Mouse (Mus musculus): Measurements from ENCODE around the gene Rnf149.

The Rnf149 gene

DNA sequence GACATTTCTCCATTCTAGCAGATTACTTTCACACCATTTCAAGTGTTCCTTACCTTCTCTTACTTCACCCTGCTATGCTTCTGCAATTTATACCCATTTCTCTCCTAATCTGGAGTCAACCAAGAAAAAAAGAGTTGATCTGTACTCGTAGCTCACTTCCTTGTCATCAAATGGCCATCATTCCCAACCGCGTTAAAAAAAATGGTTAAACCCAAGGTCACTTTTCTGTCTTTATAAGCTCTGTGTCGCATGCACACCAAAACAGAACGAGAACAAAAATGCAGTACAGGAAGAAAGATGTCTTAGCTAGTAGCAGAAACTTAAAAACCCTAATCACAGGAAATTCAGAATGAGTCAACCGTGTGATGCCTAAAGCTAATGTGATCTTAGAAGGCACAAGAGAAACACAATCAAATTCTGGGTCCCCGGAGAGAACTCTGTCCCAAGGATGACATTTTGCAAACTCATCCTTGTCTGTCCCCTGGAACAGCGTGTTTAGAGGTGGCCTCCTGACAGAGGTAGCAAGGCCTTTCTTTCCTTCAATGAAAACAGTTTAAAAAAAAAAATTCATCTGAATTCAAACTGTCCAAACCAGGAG, 1.3 kb downstream of the Rnf149 start:
- in situ Hi-C loops (cut with MboI): no loop called here

DNA sequence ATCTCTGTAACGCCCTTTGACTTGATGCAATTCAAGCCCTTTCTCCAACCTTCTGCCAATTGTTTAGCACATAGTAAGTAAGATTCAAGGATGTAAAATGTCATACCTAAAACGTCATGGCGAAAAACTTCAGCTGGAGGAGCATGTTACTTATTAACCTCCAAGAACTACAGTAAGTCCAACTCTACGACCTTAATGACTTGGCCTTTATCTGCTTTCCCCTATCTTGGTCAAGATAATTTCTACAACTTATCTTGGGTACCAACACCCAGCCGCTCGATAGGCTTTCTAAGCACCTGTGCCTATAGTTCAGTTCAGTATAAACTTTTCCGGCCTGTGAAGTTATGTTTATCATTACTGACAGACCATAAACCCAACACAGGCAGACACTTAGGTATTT, 3.3 kb downstream of the Rnf149 start:
- in situ Hi-C loops (cut with MboI): no loop called here

DNA sequence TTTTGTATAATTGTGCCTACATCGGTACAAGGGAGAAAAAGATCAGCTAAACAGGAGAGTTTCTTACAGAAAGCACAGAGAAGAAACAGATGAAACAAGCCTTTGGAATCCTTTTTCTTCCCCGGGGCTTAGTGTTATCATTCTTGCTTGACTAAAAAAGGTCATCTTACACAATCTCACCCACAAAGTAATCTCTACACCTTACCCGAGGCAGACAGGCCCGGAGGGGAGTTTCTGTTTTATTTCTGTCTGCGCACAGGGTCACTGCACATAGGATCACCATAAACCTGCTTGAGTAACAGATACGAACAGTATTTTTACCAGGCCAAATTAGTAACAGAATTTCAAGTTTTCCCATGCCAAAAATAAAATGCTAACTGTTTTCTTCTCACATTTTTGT, 5.6 kb downstream of the Rnf149 start:
- in situ Hi-C loops (cut with MboI): no loop called here

DNA sequence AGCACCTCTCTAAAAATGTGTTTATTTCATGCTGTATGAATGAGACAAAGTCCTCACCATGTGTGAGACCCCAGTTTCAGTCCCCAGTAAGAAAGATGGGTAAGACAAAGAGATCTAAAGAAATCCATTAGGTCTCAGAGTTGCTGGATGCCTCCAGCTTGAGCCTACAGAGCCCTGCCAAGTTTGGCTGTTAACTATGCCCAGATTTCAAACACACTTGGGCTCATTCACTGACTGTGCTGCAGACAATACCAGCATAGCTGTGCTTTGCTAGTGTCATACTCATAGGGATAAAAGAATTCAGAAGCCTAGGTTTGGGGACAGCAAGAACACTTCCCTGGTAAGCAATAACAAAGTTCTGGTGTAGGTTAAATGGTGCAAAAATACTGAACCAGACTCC, 9.1 kb downstream of the Rnf149 start:
- in situ Hi-C loops (cut with MboI): no loop called here

DNA sequence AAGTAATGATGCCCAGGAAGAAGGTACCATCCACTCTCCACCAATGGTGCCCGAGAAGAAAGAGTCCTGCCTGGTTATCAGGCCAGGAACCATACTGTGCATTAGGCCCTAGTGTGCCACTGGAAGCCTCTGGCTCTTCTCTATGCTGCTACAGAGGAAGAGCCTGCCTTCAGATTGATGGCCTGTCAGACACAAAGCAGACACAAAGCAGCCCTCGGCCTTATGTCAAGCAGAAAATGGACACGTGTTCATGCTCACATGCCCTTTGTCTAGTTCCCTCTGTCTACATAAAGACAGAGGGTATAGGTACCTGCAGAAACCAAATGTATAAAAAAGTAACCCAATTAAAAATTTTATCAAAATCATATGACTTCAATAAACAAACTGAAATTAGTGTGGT, 12.6 kb downstream of the Rnf149 start:
- in situ Hi-C loops (cut with MboI): no loop called here

DNA sequence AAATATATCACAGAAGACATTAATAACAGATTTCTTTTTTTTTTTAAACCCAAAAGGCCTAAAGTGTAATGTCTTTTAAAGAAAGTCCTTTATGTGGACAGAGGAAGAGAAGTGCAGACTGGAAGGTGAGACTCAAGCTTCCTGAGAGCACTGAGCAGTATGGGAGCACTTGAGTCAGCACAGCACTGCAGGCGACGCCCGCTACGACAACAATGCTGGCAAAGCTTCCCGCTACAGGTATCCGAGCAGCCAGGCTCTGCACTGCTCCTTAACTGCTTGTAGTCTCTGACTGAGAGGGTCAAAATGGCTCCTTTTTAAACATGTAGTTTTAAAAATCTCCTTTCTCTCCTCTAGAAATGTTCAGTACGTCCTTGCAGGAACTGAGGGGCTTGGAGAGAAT, 14.0 kb downstream of the Rnf149 start:
- in situ Hi-C loops (cut with MboI): no loop called here

DNA sequence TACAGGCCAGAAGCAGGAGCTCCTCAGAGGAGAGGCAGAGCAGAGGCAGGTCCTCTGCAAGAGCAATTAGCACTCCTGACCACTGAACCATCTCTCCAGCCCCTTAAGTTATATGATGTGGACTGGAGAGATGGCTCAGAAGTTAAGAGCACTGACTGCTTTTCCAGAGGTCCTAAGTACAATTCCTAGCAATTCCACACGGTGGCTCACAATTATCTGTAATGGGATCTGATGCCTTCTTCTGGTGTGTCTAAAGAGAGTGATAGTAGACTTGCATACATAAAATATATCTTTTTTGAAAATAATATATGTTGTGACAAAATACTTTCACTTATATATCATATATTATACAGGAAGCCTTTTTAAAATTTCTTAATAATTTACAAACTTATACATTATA, 15.3 kb downstream of the Rnf149 start:
- in situ Hi-C loops (cut with MboI): no loop called here

DNA sequence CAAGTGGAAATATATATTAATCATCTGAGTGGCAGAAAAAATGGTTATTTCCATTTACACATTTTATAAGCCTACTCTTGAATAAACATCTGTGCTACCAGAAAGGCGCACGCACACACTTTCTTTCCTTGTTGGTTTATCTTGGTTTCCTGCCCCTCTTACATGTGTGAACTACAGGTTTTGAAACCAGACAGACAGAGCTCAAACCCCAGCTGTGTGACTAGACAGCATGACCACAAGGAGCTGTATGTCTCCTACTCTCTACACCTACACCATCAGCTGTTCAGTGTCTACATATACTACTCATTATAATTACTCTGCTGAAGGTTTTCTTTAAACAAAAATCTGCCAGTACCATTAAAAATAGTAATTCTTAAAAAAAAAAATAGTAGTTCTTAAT, 18.2 kb downstream of the Rnf149 start:
- in situ Hi-C loops (cut with MboI): no loop called here

DNA sequence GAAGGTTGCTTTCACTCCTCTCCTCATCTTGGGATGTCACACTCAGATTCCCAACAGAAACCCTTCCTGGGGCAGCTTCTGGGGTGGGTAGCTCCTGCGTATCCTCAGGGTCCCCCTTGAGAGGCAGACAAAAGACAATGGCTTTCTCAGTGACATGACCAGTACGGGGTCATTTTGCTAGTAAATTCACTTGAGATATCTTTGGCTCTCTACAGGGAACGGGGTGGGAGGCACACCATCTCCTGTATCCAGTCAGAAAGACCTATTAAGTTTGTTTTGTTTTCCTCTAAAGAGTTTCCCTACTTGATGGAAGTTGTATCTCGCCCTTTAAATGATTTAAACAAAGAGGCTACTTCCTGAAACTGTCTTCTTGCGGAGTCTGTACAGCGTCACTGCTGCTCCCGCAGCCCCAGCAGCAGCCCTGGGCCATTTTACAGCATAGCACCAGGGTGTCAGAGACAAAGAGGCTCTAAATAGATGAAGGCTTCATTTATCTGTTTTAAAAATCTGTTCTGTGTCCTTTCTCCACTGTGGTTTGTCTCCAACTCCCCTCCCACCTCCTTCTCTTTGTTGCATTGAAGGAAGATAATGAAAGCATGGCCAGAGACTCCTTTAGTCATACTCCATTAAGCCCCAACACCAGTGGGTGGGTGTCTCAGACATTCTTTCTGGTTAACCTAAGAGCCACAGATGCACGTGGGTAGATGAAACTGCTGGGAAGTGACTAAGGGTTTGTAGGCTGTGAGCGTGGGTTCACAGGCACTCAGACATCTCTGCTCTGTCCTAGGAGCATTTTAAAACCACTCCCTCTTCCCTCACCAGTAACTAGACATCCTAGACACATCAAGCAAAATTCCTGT, 21.4 kb downstream of the Rnf149 start:
- in situ Hi-C loops (cut with MboI): no loop called here

DNA sequence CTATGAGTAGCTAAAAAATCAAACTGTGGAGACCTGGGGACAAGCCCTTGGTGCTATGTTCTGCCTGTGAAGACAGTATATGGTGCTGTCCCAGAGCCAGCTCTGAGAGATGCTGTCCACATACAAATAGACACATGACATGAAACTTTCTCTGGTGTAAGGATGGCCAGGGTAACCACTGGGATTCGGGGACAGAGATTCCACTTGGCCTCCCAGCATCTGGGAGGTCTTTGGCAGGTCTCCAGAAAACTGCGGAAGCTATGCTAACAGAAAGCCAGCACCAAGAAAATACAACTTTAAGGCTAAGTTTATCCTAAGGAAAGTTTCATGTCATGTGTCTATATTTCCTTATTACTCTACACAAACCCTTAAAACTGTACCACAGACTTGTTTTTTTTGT, 27.4 kb downstream of the Rnf149 start:
- in situ Hi-C loops (cut with MboI): no loop called here

DNA sequence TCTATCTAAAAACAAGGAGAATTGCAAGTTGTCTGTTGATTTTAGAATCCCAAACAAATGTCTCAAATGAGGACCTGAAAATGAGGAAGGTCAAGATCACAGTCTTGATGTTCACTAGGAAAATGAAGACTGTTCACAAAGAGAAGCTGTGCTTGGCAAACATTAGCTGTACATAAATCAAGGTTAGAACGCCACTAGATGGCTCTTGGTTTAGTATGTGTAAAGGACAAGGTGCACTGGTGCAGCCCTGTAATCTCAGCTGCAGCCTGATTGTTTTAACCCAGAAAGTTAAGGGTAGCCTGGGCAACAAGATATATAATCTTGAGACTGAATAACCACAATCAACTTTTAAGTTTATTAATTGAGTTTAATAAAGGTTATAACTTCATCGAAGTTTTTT, 30.0 kb downstream of the Rnf149 start:
- in situ Hi-C loops (cut with MboI): no loop called here

DNA sequence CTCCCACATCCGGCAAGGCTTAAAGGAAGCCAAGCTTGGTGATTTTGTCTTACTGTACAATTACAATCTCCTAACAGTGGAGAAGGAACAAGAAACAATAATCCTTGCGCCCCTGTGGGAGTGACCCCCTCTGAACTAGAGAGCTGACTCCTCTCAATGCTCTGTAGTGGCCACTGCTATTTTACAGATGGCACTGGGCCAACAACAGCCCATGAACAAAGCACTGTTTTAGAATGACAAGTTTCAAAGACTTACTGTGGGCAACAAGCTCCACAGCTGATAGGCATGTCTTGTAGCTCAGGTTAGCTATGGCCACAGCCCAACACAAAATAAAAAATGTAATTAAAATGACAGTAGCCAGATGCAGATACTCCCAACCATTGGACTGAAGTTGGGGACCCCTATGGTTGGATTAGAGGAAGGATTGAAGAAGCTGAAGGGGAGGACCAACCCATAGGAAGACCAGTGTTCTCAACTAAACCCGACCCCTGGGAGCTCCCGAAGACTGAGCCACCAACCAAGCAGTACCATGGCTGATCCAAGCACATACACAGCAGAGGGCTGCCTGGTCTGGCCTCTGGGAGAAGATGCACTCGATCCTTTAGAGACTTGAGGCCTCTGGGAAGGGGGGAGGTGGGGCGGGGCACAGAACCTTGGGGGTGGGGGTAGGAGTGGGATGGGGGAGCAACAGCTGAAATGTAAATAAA, 30.9 kb downstream of the Rnf149 start:
- in situ Hi-C loops (cut with MboI): no loop called here

DNA sequence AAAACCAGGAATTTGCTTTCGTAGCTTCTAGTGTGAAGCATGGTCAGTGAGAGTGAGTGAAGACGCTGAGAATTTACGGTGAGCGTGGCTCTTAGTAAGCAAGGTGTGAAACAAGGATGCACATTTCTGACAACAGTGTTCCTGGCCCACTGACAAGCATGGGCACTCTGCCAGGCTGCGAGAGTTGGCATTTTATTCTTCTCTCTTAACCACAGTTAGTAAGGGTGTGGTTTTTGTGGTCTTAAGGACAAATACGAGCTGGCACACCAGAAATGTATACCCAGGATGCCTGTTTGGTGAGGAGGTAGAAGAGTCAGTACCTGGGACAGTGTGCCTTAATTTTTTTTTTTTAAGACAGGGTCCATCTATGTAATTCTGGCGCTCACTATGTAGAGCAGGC, 31.6 kb downstream of the Rnf149 start:
- in situ Hi-C loops (cut with MboI): no loop called here

DNA sequence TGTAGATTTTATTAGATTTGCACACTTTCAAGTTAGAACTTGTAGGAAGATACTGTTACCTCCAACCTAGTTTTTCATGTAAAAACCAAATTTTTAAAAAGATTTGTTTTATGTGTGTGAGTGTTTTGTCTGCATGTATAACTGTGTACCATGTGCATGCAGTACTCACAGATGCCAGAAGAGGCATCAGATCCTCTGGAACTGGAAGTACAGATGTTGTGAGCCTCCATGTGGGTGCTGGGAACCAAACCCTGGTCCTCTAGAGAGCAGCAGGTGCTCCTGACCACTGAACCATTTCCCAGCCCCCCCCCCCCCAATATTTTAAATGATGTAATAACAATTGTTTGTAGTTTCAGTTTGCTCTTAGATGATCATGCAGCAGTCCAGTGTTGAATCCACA, 36.6 kb downstream of the Rnf149 start:
- in situ Hi-C loops (cut with MboI): no loop called here

DNA sequence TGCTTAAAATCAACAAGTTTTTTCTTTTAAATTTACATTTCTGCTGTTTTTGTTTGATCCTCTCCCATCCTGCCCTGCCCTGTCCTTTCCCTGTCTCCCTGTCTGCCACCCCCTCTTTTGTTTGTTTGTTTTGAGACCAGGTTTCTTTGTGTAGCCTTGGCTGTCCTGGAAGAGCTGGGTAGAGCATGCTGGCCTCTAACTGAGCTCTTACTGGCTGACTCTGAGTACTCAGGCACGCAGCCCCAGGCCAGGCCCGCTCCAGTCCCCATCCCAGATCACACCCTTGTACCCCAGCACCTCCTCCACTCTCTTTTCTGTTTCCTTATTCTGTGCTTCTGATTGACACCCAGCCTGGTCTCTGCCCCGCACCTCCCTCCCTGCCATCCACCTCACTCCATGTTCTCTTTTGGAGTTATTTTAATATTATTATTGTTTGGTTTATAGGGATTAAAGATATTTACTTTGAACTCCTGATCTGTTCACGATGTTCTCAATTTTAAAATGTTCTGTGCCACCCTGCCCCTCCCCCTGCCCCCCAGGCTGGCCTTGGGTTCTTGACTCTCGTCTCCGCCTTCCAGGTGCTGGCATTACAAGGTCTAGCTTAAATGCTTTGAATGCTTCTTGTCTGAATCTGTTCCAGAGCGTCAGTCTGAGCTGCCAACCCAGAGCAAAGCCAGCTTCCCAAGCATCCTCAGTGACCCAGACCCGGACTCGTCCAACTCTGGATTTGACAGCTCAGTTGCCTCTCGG, 39.4 kb downstream of the Rnf149 start:
- in situ Hi-C loops (cut with MboI): no loop called here

DNA sequence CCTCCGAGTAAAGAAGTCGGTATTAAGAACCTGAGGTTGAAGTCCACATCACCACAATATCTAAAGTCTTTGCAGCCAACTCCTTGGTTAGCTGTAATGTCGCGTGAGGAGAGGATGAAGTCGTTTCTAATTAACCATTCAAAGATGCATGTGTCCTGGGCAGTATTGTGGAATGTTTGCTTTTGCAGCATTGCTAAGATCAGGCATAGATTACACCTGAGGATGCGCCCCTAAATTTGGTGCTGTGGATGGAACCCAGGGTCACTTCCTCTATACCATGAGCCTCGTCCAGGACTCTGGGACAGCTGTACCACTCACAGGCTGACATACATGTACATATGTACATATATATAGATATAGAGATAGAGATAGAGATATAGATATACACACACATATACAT, 40.5 kb downstream of the Rnf149 start:
- in situ Hi-C loops (cut with MboI): no loop called here

DNA sequence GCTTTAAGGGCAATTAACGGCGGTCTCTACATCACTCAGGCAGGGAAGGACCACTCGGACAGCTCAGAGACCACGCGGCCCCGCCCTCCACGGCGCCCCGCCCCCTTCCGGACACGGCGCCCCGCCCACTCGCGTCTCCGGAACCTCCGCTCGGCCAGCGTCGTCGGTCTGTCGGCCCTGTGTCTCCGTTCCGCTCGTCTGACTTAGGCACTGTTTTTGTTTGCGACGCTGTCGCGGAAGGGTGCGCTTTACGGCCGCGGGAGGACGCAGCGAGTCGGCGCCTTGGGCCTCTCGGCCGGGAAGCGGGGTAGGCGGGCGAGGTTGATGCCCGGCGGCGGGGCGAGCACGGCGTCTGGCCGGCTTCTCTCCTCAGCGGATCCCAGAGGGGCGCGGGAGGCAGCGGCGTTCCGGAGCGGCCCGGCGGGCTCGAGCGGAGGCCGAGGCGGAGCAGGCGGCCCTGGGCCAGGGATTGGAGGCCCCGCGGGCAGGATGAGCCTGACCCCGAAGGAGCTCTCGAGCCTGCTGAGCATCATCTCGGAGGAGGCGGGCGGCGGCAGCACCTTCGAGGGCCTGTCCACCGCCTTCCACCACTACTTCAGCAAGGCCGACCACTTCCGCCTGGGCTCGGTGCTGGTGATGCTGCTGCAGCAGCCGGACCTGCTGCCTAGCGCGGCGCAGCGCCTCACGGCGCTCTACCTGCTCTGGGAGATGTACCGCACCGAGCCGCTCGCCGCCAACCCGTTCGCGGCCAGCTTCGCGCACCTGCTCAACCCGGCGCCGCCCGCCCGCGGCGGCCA, 41.5 kb downstream of the Rnf149 start:
- in situ Hi-C loops (cut with MboI): no loop called here

DNA sequence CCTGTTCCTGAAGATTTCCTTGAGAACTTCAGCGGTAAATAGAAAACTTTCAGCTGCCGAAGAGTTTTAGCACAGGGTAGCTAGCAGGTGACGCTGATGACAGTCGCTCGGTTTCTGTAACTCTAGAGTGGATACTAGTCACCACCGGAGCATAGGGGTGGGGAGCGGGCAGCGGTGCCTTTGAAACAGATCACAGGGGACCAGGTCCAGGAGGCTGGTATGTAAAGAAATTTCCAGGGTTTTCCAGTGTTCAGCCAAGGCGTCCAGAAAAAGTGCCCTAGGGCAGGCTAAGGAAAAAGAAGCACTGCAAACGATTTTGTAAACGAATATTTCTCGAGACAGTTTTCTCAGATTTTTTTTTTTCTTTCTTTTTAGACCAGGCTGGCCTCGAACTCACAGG, 42.4 kb downstream of the Rnf149 start, which contains the start of gene Cnot11:
Cnot11 (plus strand) TSS at position 162 of the 400 bp plus-strand sequence.
- in situ Hi-C loops (cut with MboI): no loop called here

DNA sequence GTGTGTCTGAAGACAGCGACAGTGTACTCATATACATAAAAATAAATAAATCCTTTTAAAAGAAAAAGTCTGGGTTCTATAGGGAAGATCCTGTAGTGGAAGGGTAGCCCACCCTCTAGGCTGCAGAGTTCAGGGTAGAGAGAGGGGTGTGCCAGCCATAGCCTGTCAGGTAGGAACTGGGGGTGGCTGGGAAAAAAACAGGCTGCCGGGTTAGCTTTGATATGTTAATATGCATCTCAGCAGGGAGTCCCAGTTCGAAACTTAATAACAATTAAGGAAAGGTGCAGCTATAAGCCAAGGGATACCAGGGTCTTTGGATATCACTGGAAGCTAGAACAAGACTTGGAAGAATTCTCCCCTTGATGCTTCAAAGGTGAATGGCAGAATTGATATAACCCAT, 43.3 kb downstream of the Rnf149 start:
- in situ Hi-C loops (cut with MboI): no loop called here

DNA sequence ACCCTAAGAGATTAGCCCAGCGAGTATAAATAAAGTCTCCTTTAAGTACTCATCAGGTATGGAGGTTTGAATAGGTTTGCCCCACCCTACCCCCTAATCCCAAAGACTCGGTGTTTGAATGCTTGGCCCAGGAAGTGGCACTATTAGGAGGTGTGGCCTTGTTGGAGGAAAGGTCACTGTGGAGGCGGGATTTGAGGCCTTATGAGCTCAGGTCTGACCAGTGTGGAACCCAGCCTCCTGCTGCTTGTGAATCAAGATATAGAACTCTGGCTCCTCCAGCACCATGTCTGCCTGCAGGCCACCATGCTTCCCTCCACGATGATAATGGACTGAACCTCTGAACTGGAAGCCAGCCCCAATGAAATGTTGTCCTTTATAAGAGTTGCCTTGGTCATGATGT, 46.2 kb downstream of the Rnf149 start:
- in situ Hi-C loops (cut with MboI): no loop called here

DNA sequence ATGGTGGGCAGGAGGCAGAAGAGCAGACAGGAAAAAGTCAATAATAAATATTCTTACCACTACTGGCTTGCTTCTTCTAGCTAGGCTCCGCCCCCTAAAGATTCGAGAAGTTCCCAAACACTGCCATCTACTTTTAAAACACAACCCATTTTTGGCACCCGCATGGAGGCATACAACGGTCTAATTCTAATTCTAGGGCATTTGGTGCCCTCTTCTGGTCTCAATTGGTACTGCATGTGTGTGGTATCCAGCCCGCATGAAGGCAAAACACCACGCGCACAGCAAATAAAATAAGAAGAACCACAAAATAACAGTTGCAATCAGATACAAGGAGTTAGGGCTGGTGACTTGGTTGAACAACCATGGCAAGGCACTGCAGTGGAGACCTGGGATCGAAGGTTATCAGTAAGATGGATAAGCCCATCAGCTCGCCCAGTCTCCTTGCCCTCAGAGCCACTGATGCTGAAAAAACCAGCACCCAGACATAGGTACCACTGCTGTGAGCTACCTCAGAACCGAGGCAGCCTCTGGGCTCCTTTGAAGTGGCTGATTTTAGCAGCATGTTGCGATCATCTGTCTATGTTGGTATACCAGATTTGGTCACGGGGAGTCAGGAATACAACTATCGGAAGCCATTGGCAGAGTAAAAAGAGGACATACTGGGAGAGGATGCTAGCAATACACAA, 46.8 kb downstream of the Rnf149 start:
- in situ Hi-C loops (cut with MboI): no loop called here

Data from mature B cell (primary cell).